Mouse (Mus musculus) myocyte (in vitro differentiated cells): ENCODE data around the gene Myrf. TPM values are rescaled to one million over a fixed set of nuclear protein-coding genes. Genes with fewer than 3 reads are reported as not detected.
A peak's percentile ranks its signal among the peaks of the same experiment; 100 is the strongest.

ENCODE experiments used
- H3K27me3 ChIP-seq: one replicate; pipeline ENCODE4 v1.6.1; 2011; ENCODE audit not compliant: control insufficient read depth, insufficient read depth, insufficient read length
- H3K36me3 ChIP-seq: one replicate; pipeline ENCODE4 v1.6.1; 2011; ENCODE audit not compliant: control insufficient read depth, insufficient read depth
- H3K4me2 ChIP-seq: one replicate; pipeline ENCODE4 v1.6.1; 2011; ENCODE audit warnings: low read depth, control low read depth
- H3K4me3 ChIP-seq: one replicate; pipeline ENCODE4 v1.5.1; 2011; ENCODE audit warnings: mild to moderate bottlenecking, control low read depth, moderate library complexity
- H3K79me2 ChIP-seq: one replicate; pipeline ENCODE4 v1.6.1; 2011; ENCODE audit not compliant: control insufficient read depth, insufficient read depth
- H3ac ChIP-seq: one replicate; pipeline ENCODE4 v1.6.1; 2011; ENCODE audit not compliant: control insufficient read depth, insufficient read length
- CEBPB ChIP-seq: IDR thresholded peaks from 2 replicates; pipeline ENCODE4 v1.6.1; 2011; ENCODE audit warnings: mild to moderate bottlenecking, moderate library complexity; ENCODE audit not compliant: poor library complexity, insufficient read depth, severe bottlenecking
- E2F4 ChIP-seq: IDR thresholded peaks from one replicate; pipeline ENCODE4 v1.6.1; 2011; ENCODE audit warnings: mild to moderate bottlenecking, control low read depth, moderate library complexity; ENCODE audit not compliant: insufficient read depth
- MAX ChIP-seq: IDR thresholded peaks from one replicate; pipeline ENCODE4 v1.6.1; 2011; ENCODE audit warnings: low read depth, mild to moderate bottlenecking, control low read depth
- MYOD1 ChIP-seq, 3 experiments: IDR thresholded peaks; one replicate each; pipeline ENCODE4 v1.6.1; 2011; ENCODE audit warnings: control low read depth in 2 of 3, low read depth in 2 of 3, mild to moderate bottlenecking in 2 of 3, moderate library complexity in 1 of 3; ENCODE audit not compliant: insufficient read length in 2 of 3, control insufficient read depth in 1 of 3
- MYOG ChIP-seq, 3 experiments: IDR thresholded peaks; one replicate each; pipeline ENCODE4 v1.6.1; 2011; ENCODE audit warnings: control low read depth in 2 of 3, low read depth in 2 of 3, mild to moderate bottlenecking in 2 of 3; ENCODE audit not compliant: insufficient read length in 2 of 3, control insufficient read depth in 1 of 3, insufficient read depth in 1 of 3
- POLR2A ChIP-seq: IDR thresholded peaks from one replicate; pipeline ENCODE4 v1.6.1; 2011; ENCODE audit warnings: low read depth, mild to moderate bottlenecking, control low read depth, moderate library complexity; ENCODE audit not compliant: insufficient read length
- POLR2AphosphoS2 ChIP-seq: IDR thresholded peaks from one replicate; pipeline ENCODE4 v1.6.1; 2011; ENCODE audit warnings: low read depth, control low read depth; ENCODE audit not compliant: insufficient read length
- REST ChIP-seq: IDR thresholded peaks from one replicate; pipeline ENCODE4 v1.6.1; 2011; ENCODE audit warnings: mild to moderate bottlenecking, control low read depth, moderate library complexity; ENCODE audit not compliant: insufficient read depth, insufficient read length
- SRF ChIP-seq: IDR thresholded peaks from one replicate; pipeline ENCODE4 v1.6.1; 2011; ENCODE audit warnings: low read depth; ENCODE audit not compliant: control insufficient read depth, insufficient read length
- TCF12 ChIP-seq: IDR thresholded peaks from one replicate; pipeline ENCODE4 v1.6.1; 2011; ENCODE audit warnings: mild to moderate bottlenecking, control low read depth; ENCODE audit not compliant: poor library complexity, insufficient read depth, severe bottlenecking
- TCF3 ChIP-seq: IDR thresholded peaks from one replicate; pipeline ENCODE4 v1.6.1; 2011; ENCODE audit warnings: low read depth, control low read depth; ENCODE audit not compliant: insufficient read length
- USF1 ChIP-seq: IDR thresholded peaks from one replicate; pipeline ENCODE4 v1.6.1; 2011; ENCODE audit warnings: low read depth, mild to moderate bottlenecking, control low read depth, moderate library complexity
- polyA plus RNA-seq: library from polyadenylated mRNA; unstranded; fragments of >200 nt; fragmentation: generic; extraction: Trizol; gene quantifications from one replicate; pipeline ENCODE4 v1.2.1, GENCODE M21; 2012; ENCODE audit warnings: missing spikeins

Myrf gene
- polyA plus RNA-seq, 1 experiment, result 1.5 TPM

DNA sequence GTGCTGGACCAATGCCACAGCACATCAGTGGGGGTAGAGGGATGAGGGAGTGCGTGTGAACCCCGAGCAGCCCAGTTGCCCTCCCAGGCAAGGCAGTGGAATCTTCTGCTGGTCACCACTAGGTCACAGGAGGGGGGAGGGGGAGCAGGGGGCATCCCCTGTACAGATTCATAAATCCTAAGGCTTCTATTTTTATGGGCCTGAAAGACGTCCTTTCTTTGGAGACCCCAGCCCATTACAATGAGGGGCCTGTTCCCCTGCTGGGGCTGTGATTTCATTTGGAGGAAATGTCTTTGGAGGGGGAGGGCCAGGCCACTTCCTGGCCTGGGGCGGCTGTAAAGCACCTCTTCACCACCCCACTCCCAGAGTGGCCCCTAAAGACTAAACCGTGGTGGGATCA, 33.5 kb upstream of the Myrf start:
- Histone ChIP-seq H3K27me3 (no peaks in the 10 kb centered on the region), H3K36me3 (no peaks in the 10 kb centered on the region), H3ac (no peak overlapping the region), H3K4me2 (no peak overlapping the region), H3K79me2 (peaks cover 6% of the 10 kb centered on the region), H3K4me3 (no peak overlapping the region)
- TF ChIP-seq MYOD1 (IDR thresholded peaks at IDR 0.05; ENCODE audit: control insufficient read depth in 1 of 3, insufficient read length in 2 of 3, low read depth in 2 of 3), result no peak
- no peak for TF ChIP-seq TCF3
- TF ChIP-seq E2F4, result no peak
- TF ChIP-seq USF1, result no peak
- no peak for TF ChIP-seq SRF
- no peak for TF ChIP-seq POLR2AphosphoS2
- TF ChIP-seq MAX, result no peak
- no peak for TF ChIP-seq REST
- no peak for TF ChIP-seq POLR2A
- TF ChIP-seq CEBPB, result no peak
- TF ChIP-seq MYOG (IDR thresholded peaks at IDR 0.05; ENCODE audit: control insufficient read depth in 1 of 3, insufficient read depth in 1 of 3, insufficient read length in 2 of 3, low read depth in 2 of 3), result no peak
- no peak for TF ChIP-seq TCF12

DNA sequence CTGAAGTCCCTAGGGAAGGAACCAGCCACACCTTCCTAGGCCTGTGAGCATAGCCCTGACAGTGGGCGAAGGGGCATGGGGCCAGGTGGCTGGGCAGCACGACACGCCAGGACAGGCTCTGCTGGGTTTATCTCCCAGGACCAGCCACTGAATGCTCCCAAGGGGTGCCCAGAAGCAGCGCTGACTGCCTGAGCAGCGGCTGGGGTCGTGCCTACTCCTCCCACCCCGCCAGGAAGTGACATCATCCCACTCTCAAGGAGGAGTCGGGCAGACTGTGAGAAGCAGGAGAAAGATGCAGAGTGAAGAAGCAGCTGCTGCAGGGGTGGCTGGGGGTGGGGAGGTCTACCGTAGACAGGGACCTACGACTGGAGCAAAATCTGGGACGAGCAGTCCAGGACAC, 32.2 kb upstream of the Myrf start:
- Histone ChIP-seq H3K79me2 (no peaks in the 10 kb centered on the region), H3ac (no peak overlapping the region), H3K36me3 (no peaks in the 10 kb centered on the region), H3K27me3 (no peaks in the 10 kb centered on the region), H3K4me3 (no peak overlapping the region), H3K4me2 (peak overlapping the region; percentile 55)
- no peak for TF ChIP-seq CEBPB
- peak in 2 of 3 experiments; percentile 68 to 79 for TF ChIP-seq MYOD1 (IDR thresholded peaks at IDR 0.05; ENCODE audit: control insufficient read depth in 1 of 3, insufficient read length in 2 of 3, low read depth in 2 of 3)
- TF ChIP-seq MAX, result no peak
- no peak for TF ChIP-seq TCF3
- TF ChIP-seq POLR2A, result peak; percentile 34
- no peak for TF ChIP-seq POLR2AphosphoS2
- TF ChIP-seq REST, result no peak
- peak in 1 of 3 experiments; percentile 44 for TF ChIP-seq MYOG (IDR thresholded peaks at IDR 0.05; ENCODE audit: control insufficient read depth in 1 of 3, insufficient read depth in 1 of 3, insufficient read length in 2 of 3, low read depth in 2 of 3)
- no peak for TF ChIP-seq USF1
- no peak for TF ChIP-seq TCF12
- no peak for TF ChIP-seq E2F4
- no peak for TF ChIP-seq SRF

DNA sequence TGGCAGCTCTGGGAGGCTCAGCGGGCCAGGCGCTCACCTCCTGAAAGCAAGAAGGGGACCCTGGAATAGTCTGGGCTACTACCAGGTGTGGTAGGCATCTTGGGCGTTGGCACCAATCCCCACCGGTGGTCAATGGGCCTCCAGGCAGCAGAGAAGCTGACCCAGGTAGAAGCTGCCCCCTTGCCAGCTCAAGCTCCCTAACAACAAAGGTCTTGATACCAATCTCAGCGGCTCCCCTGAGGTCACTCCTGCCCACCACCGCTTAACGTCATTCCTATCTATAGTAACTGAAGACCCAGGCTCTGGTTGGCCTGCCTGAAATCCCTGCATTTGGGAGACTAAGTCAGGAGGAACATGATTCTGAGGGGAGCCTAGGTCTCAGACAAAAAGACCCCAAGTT, 31.0 kb upstream of the Myrf start:
- no peak for TF ChIP-seq MYOD1 (IDR thresholded peaks at IDR 0.05; ENCODE audit: control insufficient read depth in 1 of 3, insufficient read length in 2 of 3, low read depth in 2 of 3)
- TF ChIP-seq CEBPB, result no peak
- TF ChIP-seq TCF12, result no peak
- TF ChIP-seq REST, result no peak
- TF ChIP-seq SRF, result no peak
- TF ChIP-seq TCF3, result no peak
- TF ChIP-seq MAX, result no peak
- TF ChIP-seq POLR2A, result no peak
- no peak for TF ChIP-seq USF1
- TF ChIP-seq E2F4, result no peak
- no peak for TF ChIP-seq MYOG (IDR thresholded peaks at IDR 0.05; ENCODE audit: control insufficient read depth in 1 of 3, insufficient read depth in 1 of 3, insufficient read length in 2 of 3, low read depth in 2 of 3)
- no peak for TF ChIP-seq POLR2AphosphoS2
- H3K4me2 ChIP-seq, result no peak overlapping the region
- H3K36me3 ChIP-seq, result no peaks in the 10 kb centered on the region
- H3K4me3 ChIP-seq, result no peak overlapping the region
- no peak overlapping the region for H3ac ChIP-seq
- H3K79me2 ChIP-seq, result no peaks in the 10 kb centered on the region
- no peaks in the 10 kb centered on the region for H3K27me3 ChIP-seq

DNA sequence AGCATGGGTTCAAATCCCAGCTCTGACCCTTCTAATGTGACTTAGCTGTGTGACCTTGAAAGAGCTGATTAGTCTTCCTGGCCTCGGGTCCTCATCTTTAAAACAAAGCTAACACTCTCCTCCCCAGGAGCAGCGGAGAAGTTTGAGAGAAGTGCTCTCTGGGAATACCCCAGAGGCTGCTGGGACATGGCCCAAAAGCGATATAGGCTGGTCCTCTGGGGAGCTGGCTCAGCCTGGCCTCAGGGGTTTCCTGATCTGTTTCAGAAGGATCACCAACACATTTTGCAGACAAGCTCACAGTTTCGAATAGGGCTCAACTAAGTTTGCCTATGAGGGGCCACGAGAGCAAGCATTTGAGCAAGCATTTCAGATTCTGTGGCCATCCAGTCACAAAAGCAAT, 29.8 kb upstream of the Myrf start:
- Histone ChIP-seq H3K36me3 (no peaks in the 10 kb centered on the region), H3K79me2 (no peaks in the 10 kb centered on the region), H3K4me3 (no peak overlapping the region), H3ac (no peak overlapping the region), H3K27me3 (no peaks in the 10 kb centered on the region), H3K4me2 (no peak overlapping the region)
- no peak for TF ChIP-seq CEBPB
- no peak for TF ChIP-seq SRF
- TF ChIP-seq TCF12, result no peak
- no peak for TF ChIP-seq E2F4
- TF ChIP-seq USF1, result no peak
- no peak for TF ChIP-seq REST
- no peak for TF ChIP-seq POLR2A
- TF ChIP-seq POLR2AphosphoS2, result no peak
- TF ChIP-seq MYOD1 (IDR thresholded peaks at IDR 0.05; ENCODE audit: control insufficient read depth in 1 of 3, insufficient read length in 2 of 3, low read depth in 2 of 3), result no peak
- TF ChIP-seq MAX, result no peak
- no peak for TF ChIP-seq TCF3
- no peak for TF ChIP-seq MYOG (IDR thresholded peaks at IDR 0.05; ENCODE audit: control insufficient read depth in 1 of 3, insufficient read depth in 1 of 3, insufficient read length in 2 of 3, low read depth in 2 of 3)
